Mouse (Mus musculus) heart, postnatal 4 days (tissue): ENCODE measurements around the gene Bcl2l10. TPM values are rescaled to one million over a fixed set of nuclear protein-coding genes. Genes with fewer than 3 reads are reported as not detected.
"Not testable (repeated sequence)": the region's sequence is repeated elsewhere in the genome, so short reads cannot be mapped to it uniquely, and the experiment has no call there.

Experiments used
- DNase-seq: peaks from one replicate; pipeline ENCODE4 v3.0.0; 2021
- total RNA-seq, 2 experiments: library from RNA; stranded (reverse); gene quantifications; 2 replicates each; pipeline ENCODE4 v1.2.3; 2021

Bcl2l10 gene
- total RNA-seq, 2 experiments from 2014 or later: 0.21 TPM; not detected in 1

DNA sequence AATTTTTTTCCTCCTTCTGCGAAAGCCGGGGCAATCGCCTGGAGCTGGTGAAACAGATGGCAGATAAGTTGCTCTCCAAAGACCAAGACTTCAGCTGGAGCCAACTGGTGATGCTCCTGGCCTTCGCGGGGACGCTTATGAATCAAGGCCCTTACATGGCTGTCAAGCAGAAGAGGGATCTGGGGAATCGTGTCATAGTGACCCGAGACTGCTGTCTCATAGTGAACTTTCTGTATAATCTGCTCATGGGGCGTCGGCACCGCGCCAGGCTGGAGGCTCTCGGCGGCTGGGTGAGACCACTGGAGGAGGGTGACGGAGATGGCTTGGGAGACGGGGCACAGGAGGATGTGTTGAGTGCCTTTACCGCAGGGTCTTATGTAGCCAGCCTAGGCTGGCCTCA lies 508 bp downstream of the Bcl2l10 start:
- no peak for DNase-seq

- DNase-seq: no peak
Measured at GRCm38 (mm10) chr9:75348641-75349040, 1.1 kb downstream of the Bcl2l10 start.

DNA sequence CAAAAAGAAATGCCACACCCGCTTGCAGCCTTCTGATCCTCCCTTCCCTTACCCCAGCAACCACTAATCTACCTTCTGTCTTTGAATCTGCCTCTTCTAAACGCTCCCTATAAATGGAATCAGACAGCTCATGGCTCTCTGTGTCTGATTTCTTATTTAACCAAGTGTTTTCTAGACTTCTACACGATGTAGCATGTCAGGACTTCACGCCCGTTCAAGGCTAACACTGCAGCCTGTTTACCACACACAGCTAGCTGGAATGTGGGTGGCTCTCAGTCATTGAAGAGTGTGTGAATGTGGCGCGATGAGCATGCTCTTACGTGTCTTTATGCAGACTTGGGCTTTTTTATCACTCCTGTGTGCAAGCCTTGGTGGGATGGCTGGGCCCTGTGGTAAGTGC lies 5.5 kb downstream of the Bcl2l10 start:
- DNase-seq: no peak

DNA sequence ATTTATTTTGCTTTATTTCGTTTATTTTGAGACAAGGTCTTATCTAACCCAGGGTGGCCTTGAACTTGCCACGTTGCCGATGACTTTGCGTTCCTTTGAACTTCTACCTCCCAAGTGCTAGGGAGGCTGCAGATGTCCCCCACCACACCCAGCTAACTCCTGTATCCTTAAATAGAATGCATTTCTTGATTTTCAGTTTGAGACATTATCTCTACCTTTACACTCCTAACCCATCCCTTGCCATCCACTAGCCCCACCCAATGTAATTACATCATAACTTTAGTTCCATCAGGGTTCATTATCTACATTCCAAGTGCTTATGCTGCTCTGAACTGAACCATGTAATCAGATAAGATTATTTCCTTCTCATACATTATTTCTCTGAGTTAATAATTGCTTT lies 8.2 kb downstream of the Bcl2l10 start:
- DNase-seq: no peak

DNA sequence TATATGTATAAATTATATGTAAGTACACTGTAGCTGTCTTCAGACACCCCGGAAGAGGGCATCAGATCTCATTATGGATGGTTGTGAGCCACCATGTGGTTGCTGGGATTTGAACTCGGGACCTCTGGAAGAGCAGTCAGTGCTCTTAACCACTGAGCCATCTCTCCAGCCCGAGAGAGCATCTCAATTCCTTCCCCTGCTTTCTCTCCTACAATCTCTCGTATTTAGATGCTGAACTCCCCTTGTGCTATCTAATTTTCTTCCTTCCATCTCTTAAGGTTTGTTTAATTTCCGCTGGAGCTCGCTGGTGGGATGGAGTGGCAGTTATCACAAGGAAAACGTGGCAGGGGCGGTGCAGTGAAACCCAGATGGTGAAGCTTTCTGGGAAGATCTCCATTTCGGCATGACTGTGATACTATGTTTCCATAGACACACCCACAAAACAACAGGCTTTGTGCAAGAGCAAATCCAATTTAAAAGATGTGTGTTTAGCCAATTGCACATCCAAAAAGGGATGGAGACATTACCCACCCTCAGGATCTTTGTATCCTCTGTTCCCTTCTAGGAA lies 9.6 kb downstream of the Bcl2l10 start:
- DNase-seq: no peak

GRCm38 (mm10) chr9:75361699-75362098 lies 14.1 kb downstream of the Bcl2l10 start:
- DNase-seq: peak; percentile 86

DNA sequence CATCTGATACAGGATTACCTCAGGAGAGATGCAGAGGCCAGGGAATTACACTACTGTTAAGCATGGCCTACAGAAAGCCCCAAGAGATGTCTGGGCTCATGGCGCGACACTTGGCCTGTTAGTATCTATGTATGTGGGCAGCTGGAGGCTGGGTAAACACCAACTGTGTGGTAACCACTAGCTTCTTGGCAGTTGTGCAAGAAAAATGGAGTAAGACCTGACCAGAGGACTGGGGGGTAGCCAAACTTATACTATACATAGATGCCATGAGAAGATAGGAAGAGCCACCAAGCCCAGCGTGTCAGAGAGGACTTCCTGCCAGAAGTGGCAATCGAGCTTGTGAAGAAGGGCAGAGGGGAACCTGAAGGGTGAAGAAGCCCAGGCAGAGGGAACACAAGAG lies 14.6 kb downstream of the Bcl2l10 start:
- DNase-seq: no peak

GRCm38 (mm10) chr9:75363001-75363400 lies 15.4 kb downstream of the Bcl2l10 start:
- DNase-seq: no peak

GRCm38 (mm10) chr9:75363702-75364101 lies 16.1 kb downstream of the Bcl2l10 start:
- not testable (repeated sequence) for DNase-seq

- no peak for DNase-seq
Measured at GRCm38 (mm10) chr9:75365195-75365594, 17.6 kb downstream of the Bcl2l10 start.

- DNase-seq: no peak
Measured at GRCm38 (mm10) chr9:75366191-75366590, 18.6 kb downstream of the Bcl2l10 start.

GRCm38 (mm10) chr9:75368779-75369178 lies 21.2 kb downstream of the Bcl2l10 start:
- no peak for DNase-seq

GRCm38 (mm10) chr9:75375606-75376005 lies 28.0 kb downstream of the Bcl2l10 start:
- DNase-seq: no peak

DNA sequence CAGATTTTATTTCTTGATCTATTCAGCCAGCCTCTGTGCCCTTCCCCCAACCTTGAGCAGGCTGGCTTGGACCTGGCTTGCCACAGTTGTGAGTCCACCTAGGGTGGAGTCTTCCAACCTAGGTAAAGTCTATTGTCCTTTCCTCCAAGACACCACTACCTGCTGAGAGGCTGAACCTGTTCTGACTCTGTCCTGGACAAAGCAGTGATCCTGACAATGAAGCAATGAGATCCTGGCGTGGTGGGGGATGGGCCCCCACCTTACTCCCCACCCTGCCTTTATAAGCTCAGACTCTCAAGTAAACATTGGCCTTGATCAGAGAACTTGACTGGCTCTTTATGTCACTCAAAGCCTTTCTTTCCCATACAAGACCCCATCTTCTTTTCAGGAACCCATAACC lies 28.9 kb downstream of the Bcl2l10 start:
- no peak for DNase-seq

GRCm38 (mm10) chr9:75378774-75379173 lies 31.2 kb downstream of the Bcl2l10 start:
- DNase-seq: no peak

GRCm38 (mm10) chr9:75382825-75383224 lies 35.3 kb downstream of the Bcl2l10 start:
- no peak for DNase-seq

DNA sequence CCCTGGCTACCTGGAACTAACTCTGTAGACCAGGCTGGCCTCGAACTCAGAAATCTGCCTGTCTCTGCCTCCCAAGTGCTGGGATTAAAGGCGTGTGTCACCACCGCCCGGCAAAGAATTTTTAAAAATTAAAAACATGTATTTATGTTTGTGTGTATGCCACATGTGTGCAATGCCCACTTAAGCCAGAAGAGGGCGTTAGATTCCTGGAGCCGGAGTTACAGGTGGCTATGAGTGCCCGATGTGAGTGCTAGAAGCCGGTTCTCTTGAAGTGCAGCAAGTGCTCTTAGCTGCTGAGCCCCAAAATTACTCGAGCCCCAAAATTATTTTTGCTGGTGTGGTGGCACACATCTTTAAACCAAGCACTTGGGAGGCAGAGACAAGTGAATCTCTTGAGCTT lies 36.2 kb downstream of the Bcl2l10 start:
- DNase-seq: no peak

DNA sequence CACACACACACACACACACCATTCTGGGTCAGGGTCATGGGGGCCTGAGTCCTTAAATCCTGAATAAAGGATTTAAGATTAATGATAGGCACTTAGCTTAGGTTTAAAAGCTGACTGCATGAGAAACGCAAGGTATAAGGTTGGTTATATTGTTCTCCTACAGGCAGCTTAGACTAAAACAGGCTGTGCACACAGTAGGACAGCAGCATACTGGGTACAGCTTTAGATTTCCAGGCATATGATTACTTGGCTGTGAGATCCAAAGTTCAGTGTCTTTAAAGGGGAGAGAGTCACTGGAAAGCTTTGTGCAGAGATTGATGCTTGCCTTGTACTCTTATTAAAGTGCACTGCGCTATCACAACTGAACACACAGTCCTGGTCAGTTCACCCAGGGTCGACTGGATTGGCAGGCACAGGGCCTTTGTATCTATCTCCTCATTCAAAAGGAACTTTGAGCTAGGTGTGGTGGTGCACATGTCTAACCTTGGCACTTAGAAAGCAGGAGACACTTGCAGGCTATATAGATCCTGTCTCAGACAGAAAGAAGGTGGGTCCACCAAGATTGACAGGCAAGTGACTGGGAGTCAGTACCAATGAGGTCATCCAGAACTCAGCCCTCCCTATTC lies 36.9 kb downstream of the Bcl2l10 start:
- no peak for DNase-seq

DNA sequence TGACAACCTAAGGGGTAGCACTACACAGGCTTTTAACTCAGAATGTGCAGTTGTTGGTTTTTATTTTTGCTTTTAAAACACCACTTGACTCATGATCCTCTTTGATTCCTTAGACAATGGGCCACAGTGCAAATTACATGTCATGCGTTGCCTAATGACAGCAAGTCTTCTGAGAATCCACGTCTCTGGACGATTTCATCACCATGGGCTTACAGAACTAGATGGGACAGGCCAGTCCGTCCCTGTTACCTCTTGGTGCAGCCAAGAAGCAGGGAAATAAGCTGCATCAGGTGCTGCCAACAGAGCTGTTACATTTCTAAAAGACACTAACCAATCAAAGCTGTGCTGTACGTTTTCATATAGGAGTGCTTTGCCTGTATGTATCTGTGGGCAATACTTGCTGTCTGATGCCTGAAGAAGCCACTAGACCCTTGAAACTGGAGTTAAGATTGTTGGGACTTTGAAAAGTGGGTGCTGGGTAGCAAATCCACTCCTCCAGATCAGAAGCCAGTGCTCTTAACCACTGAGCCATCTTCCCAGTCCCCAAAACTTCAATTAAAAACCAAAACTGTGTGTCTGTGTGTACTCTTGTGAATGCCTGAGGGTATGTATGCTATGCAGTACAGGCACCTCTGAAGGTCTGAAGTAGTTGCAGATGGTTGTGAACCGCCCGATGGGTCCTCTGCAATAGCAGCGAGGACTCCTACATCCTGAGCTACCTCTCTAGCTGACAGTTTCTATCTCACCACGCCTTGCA lies 37.8 kb downstream of the Bcl2l10 start:
- no peak for DNase-seq

DNA sequence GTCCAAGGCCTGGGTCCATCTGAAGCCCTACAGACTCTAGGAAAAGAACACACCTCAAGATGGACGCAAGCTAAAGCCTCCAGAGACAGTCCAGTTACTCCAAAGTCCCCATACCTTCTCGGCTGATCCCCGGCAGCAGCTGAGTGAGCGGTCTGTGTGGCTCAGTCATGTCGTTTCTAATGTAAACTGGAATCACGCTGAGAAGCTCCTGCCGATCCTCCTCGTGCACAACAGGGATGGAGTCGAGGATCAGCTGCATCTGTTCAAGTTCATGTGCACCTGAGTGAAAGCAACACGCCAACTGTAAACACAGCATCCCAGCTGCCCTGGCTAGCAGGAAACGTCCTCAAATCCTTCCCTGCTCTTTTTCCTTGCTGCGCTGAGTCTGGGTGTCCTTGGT lies 45.7 kb downstream of the Bcl2l10 start:
- DNase-seq: no peak

- DNase-seq: no peak
Measured at GRCm38 (mm10) chr9:75395971-75396370, 48.4 kb downstream of the Bcl2l10 start.

- no peak for DNase-seq
Measured at GRCm38 (mm10) chr9:75399069-75399468, 51.5 kb downstream of the Bcl2l10 start.

- peak; percentile 54 for DNase-seq
Measured at GRCm38 (mm10) chr9:75400639-75401038, 53.1 kb downstream of the Bcl2l10 start.
